Mouse (Mus musculus) layer of hippocampus, adult 2 months (tissue): ENCODE data around the gene Eepd1. TPM values are rescaled to one million over a fixed set of nuclear protein-coding genes. Genes with fewer than 3 reads are reported as not detected.

Experiments used
- DNase-seq, 2 experiments: peaks; one replicate each; pipeline ENCODE4 v3.0.0; 2022; ENCODE audit warnings: low spot score in 2 of 2
- H3K27ac ChIP-seq: fragments of 200-600 bp; 2 replicates; pipeline ENCODE4 v1.8.1; 2022
- H3K4me3 ChIP-seq: fragments of 200-600 bp; 2 replicates; pipeline ENCODE4 v1.8.1; 2022; ENCODE audit warnings: mild to moderate bottlenecking
- CTCF ChIP-seq: fragments of 200-600 bp; conservative IDR thresholded peaks from 2 replicates; pipeline ENCODE4 v1.8.1; 2022; ENCODE audit warnings: antibody characterized with exemption, mild to moderate bottlenecking, moderate library complexity
- total RNA-seq, 2 experiments: library from RNA; stranded (reverse); gene quantifications; 2 replicates each; pipeline ENCODE4 v1.2.3; 2021

The Eepd1 gene
- total RNA-seq, 2 experiments from 2014 or later, result 18.0 to 19.4 TPM

DNA sequence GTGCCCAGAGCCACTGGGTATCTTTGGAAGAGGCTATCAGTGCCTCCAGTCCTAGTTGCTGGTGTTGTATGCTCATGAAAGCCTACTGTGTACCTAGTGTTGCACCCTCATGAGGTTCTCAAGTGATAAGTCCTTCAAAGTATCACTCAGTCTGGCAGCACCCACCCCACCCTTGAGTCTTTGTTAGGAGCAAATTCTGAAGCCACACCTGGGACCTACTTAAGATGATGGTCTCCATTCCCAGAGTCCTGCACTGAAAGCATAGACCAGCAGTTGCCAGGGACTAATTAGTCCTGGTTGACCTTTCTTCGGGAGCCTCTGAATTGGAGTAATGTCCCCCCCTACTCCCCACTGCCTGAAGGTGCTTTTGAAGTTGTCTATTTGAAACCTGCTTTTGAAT, 45.2 kb downstream of the Eepd1 start:
- TF ChIP-seq CTCF, result no peak
- no peak for DNase-seq
- 0 out of 2 replicates have a peak overlapping the region, but pooled peaks have one; percentile 16 for H3K27ac ChIP-seq
- no peak overlapping the region for H3K4me3 ChIP-seq

DNA sequence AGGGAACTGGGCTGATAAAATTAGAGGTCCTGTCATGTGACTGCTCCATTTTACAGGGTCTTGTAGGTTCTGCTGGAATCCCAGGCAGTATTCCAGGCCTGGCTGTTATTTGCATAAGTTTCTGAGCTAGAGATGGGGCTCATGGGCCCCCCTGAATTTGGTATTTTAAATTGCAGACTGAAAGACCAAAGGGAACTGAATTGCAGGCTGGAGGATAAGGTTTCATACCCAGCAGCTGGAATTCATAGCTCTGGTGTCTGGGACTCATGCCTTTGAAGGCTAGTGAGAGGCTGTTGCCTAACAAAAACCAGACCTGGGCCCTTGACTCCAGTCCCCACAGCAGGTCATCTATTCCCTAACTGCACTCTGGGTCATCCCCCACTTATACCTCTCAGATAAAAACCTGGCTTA, 45.6 kb downstream of the Eepd1 start:
- Histone ChIP-seq H3K4me3 (no peak overlapping the region), H3K27ac (peak overlapping the region; percentile 16; the same call in 1 of the 2 replicates)
- no peak for TF ChIP-seq CTCF
- DNase-seq, result no peak

DNA sequence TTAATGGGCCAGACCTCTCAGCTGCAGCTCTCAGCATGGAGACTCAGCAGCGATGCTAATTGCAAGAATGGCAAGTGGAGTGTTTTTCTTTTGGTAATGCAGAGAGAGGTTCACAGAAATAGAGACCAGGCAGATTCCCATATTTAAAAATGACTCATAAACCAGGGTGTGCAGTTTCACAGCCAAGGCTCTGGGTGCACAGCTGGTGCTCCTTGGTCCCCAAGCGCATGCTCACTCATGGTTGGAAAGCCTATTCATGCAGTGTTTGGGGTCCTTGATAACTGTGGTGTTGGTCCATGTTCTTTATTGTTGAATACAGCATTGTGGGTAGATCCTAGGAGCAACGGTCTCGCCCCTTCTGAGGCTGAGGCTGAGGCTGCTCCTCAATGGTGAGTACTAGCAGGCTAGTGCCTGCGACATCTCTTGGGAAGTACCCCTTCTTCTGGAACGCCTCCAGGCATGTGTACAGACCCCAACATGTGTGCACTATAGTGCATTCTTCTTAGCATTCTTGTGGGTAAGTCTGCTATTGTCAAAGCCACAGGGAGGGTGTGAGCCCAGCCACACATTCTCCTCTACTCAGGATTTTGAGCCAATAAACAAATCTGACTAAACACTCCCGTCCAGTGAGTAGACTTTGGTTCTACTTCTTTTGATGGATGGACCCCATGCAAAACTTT, 46.2 kb downstream of the Eepd1 start:
- DNase-seq, result no peak
- TF ChIP-seq CTCF, result no peak
- peak overlapping the region; percentile 16; the same call in 1 of the 2 replicates for H3K27ac ChIP-seq

DNA sequence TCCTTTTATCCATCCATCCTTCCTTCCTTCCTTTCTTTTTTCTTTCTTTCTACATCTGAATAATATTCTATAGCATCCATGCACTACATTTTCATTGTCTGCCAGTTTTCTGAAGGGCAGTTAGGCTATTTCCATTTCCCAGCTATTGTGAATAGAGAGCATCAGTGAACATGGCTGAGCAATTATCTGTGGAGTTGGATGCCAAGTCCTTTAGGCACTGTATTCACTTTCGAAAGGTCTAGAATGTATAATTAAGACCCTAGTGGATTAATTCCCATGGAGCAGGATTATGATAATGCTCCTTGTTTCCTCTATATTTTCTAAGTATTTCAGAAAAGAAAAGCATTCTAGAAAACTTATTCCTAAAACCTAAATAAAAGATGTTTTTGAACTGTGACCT, 50.3 kb downstream of the Eepd1 start:
- no peak for TF ChIP-seq CTCF
- no peak for DNase-seq
- Histone ChIP-seq H3K27ac (no peak overlapping the region), H3K4me3 (no peak overlapping the region)

More for the DNA sequence above, 46.2 kb downstream of the Eepd1 start:
- H3K4me3 ChIP-seq, result no peak overlapping the region

DNA sequence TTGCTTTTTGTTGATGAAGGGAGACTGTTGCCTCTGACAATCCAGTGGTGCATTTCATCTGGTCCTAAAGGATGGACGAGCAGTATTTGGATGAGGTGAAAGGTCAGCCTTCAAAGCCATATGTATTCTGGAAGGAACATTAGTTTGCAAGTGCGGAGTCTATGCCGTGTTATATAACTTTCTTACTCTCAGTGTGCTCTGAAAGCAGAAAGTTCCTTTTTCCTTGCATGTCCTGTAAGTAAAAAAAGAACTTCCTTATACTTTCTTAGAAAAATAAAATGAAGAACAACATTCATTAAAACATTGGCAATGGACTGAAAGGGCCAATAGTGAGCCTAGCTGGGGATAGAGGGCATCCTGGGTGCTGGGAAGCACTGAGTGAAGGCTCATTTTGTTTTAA, 50.8 kb downstream of the Eepd1 start:
- Histone ChIP-seq H3K4me3 (no peak overlapping the region), H3K27ac (no peak overlapping the region)
- no peak for DNase-seq
- no peak for TF ChIP-seq CTCF

DNA sequence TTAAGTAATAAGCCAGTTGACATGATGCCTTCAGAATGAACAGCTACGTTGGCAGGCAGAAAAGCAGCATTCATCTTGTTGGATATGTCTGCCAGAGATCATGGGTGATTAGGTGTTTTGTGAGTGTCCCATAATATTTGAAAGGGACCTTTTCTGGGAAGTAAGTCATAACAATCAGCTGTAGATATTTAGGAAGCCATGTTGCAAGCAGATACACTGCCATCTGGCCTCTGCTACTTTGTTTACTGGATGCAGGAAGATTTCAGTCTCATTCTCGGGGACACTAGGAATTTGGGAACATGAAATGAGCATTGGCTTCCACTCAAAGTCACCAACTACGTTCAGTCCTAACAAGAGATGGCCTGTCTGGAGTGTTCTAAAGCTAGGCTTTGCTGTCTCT, 54.1 kb downstream of the Eepd1 start:
- DNase-seq, result no peak
- no peak overlapping the region for H3K4me3 ChIP-seq
- TF ChIP-seq CTCF, result no peak
- H3K27ac ChIP-seq, result no peak overlapping the region; the same call in 1 of the 2 replicates

DNA sequence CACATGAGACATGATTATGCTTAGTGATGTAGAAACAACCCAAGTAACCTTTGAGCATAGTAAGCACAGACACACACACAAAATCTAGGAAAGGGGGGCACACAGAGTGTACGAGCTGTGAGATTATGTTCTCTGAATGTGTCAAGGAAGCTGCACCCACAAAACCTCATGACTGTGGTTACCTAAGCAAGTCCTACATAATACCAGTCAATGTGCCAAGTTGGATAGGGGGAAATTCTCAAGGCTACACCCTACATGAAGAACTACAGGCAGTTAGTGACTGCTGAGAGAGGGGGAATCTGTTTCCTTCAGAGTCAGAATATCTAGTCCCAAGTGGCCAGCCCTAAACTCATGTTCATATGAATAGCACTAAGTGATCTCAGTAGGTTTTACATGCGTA, 58.1 kb downstream of the Eepd1 start:
- no peak for TF ChIP-seq CTCF
- Histone ChIP-seq H3K4me3 (no peak overlapping the region), H3K27ac (no peak overlapping the region)
- DNase-seq, result no peak

DNA sequence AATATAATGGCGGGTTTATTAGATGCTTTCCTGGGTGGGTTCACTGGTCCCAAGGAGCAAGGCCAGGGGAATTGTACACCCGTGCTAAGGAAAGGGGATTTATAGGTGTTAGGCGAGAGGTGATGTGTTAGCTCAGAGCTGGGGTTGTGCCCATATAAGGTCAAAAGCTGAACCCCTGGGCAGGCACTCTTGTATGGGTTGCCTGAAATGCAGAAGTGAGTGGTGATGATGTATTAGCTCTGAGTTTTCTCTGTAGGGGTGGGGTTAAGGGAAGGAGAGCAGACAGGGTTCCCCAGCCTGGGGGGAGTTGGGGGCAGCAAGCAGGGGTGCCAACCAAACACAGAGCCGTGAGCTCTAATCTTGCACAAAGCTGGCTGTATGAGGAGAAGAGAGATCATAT, 60.0 kb downstream of the Eepd1 start:
- no peak for TF ChIP-seq CTCF
- no peak for DNase-seq
- Histone ChIP-seq H3K27ac (no peak overlapping the region), H3K4me3 (no peak overlapping the region)

DNA sequence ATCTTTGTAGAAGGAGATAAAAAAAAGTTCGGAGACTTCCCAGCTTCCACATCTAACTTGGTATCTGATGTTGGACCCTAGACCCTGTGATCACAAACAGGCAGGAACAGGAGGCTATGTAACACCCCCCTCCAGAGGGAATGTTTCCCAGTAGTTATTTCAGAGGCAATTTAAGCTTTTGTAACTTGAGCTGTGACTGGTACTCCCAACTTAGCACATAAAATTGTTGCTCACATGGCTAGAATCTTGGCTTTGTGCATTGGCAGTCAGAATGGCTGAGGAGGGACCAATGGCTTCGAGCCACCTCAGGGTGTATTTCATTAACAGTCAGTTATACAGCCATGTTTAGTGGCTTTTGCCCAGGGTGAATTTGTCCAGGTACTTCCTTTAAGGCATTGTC, 63.9 kb downstream of the Eepd1 start:
- TF ChIP-seq CTCF, result no peak
- no peak overlapping the region for H3K27ac ChIP-seq
- H3K4me3 ChIP-seq, result no peak overlapping the region
- DNase-seq, result no peak

DNA sequence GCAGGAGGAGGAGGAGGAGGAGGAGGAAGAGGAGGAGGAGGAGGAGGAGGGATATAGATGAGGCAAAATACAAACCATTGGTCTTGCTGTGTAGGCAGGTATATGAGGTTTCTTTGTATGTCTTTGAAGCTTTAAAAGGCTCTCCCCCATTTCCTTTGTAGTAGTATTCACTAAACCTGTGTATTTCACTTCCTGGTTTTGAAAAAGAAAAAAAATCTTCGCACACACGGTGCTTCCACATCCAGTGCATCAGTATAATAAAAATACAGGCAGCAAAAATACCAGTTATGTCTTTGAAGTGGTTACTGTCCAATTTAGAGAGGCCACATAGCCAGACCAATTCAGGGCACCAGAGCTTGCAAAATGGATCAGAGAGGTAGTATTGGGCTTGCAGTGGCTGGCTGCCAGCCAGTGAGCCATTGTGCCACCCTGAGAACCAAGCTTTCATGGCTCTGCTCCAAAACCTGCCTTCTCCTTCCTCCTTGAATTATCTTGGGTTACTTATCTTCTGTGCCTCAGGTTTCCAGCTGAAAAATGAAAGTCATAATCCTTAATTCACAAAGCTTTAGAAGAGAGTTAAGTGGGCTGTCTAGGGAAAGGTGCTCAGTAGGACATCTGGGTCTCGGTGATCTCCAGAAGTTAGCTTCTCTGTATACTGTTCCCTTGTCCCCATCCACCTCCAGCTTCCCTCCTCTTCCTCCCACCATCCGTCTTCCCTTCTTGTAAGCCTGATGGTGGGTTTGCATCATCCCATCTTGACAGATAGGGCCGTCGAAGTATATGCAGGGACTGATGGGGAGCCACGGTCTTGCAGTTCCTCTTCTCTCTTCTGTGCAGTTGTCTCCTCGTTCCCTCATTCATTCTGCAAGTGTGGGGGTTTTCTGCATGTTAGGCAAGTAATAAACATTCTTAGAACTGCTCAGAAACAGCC, 68.0 kb downstream of the Eepd1 start:
- TF ChIP-seq CTCF, result no peak
- Histone ChIP-seq H3K27ac (no peak overlapping the region), H3K4me3 (no peak overlapping the region)
- DNase-seq, result no peak

DNA sequence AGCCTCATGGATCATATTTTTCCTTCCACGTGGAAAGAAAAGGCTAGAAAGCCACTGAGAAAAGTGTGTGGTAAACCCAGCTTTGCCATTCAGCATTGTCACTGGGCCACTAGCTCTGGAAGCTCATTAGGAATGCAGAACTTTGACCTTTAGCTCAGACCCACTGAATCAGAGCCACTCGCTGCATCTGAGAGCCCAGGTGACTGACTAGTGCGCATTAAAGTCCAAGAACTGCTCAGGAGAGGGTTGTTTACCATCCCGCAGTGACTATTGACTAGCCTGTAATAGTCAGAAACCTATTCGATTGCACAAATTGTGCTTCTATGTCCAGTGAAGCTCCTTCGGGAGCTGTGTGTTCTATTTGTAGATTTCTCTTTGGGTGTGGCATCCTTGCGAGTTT, 68.8 kb downstream of the Eepd1 start:
- no peak overlapping the region for H3K27ac ChIP-seq
- no peak for DNase-seq
- TF ChIP-seq CTCF, result no peak

DNA sequence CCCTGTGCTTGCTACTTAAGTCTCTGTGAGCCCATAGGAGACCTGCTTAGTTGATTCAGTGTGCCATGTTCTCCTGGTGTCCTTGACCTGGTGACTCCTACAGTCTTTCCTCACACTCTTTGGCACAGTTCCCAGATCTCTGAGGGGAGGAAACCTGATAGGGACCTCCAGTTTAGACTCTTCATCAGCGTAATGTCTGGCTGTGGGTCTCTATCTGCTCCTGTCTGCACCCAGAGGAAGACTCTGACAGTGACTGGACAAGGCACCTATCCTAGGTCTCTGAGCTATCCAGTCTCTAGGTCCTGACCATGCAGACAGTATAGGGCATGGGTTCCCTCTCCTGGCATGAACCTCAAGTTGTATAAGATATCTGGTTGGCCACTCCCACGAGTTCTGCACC, 71.2 kb downstream of the Eepd1 start:
- Histone ChIP-seq H3K27ac (no peak overlapping the region), H3K4me3 (no peak overlapping the region)
- TF ChIP-seq CTCF, result no peak
- no peak for DNase-seq

More for the DNA sequence above, 68.8 kb downstream of the Eepd1 start:
- no peak overlapping the region for H3K4me3 ChIP-seq

DNA sequence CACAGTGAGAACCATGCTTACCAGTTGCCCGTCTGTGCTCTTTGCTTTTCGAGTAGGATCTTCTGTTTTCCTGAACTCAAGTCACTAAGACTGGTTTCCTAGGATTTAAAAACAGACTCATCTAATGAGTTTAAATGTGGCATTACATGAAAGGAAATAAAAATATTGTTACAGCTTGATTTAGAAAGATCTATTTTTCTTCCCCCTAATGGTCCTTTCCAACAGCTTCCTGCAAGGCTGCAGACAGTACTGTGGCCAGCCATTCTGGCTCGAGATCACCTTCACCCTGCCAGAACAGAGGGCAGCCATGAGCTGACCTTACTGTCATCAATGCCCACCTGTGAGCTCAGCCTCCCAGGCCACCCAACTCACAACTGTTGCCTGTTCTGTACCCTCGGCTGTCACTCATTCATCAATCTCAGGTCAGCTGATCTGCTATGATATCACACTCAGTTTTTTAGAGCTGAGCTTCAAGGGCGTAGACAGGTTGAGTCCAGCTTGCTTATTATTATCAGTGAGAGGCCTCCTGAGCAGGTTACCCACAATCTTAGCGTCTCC, 73.0 kb downstream of the Eepd1 start:
- H3K27ac ChIP-seq, result no peak overlapping the region; the same call in 1 of the 2 replicates
- peak; percentile 50 for TF ChIP-seq CTCF
- no peak overlapping the region for H3K4me3 ChIP-seq
- no peak for DNase-seq
